Mouse (Mus musculus): ENCODE results near the gene Ppp1r32. TPM values are rescaled to one million over a fixed set of nuclear protein-coding genes. Genes with fewer than 3 reads are reported as not detected.

Ppp1r32 gene
- polyA plus RNA-seq, 1 experiment from 2014 or later: not detected

DNA sequence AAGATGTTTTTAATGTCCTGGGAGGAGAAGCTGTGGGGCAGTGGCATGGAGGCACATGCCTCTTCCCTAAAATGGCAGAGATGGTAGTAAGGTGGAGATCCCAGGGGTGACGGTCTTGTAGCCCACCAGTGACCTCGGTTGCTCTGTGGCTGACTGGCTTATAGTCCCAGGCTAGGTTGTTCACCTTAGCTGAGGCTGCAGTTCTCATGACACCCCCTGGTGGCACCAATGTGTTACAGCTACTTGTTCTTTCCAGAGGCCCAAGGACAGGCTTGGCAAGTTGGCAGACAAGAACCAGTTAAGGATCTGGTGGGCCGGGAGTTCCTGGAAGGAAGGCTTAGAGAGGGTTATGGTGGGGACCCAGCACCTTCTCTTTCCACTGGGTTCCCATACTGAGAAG lies 46.8 kb downstream of the Ppp1r32 start:
- no peak for ATAC-seq (ENCODE audit: insufficient read depth)
- 13% methylated on average over 3 of the region's 3 CpGs for WGBS (ENCODE audit: insufficient replicate concordance)

DNA sequence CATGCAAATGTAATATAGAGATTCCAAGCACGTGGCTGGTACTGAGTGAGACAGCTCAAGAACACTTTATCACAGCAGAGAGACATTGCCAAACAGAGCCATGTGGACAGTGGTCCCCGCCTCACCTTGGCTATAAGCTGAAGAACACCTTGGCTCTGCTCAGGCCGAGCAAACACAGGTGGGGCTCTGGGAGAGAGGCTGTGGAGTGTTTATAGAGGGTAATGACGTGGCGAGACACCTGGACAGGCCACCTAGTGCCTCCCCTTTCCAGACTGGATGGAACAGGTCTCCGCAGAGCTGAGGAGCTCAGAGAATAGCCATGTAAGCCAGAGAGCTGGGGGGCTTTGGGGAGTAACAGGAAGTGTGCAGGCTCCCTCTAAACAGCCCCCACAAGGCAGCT lies 47.8 kb downstream of the Ppp1r32 start:
- Histone ChIP-seq H3K4me1 (replicated peaks) (peaks cover 34% of the 10 kb centered on the region), H3K27ac (replicated peaks) (no peak overlapping the region), H3K9ac (no peak overlapping the region), H3K36me3 (replicated peaks) (no peaks in the 10 kb centered on the region), H3K4me3 (replicated peaks) (no peak overlapping the region), H3K9me3 (replicated peaks) (no peaks in the 10 kb centered on the region), H3K4me2 (no peak overlapping the region), H3K27me3 (peaks cover 20% of the 10 kb centered on the region; the same call in 1 of the 2 replicates)
- 53% methylated on average over 6 of the region's 6 CpGs for whole genome bisulfite sequencing (ENCODE audit: insufficient replicate concordance)
- no peak for ATAC-seq (ENCODE audit: insufficient read depth)

More for the DNA sequence above, 46.8 kb downstream of the Ppp1r32 start:
- peaks cover 13% of the 10 kb centered on the region; the same call in 1 of the 2 replicates for H3K27me3 ChIP-seq
- no peak overlapping the region for H3K4me3 ChIP-seq (replicated peaks)
- H3K4me1 ChIP-seq (replicated peaks): peaks cover 32% of the 10 kb centered on the region
- H3K36me3 ChIP-seq (replicated peaks): no peaks in the 10 kb centered on the region
- no peak overlapping the region for H3K4me2 ChIP-seq
- no peak overlapping the region for H3K9ac ChIP-seq
- H3K9me3 ChIP-seq (replicated peaks): no peaks in the 10 kb centered on the region
- no peak overlapping the region for H3K27ac ChIP-seq (replicated peaks)

DNA sequence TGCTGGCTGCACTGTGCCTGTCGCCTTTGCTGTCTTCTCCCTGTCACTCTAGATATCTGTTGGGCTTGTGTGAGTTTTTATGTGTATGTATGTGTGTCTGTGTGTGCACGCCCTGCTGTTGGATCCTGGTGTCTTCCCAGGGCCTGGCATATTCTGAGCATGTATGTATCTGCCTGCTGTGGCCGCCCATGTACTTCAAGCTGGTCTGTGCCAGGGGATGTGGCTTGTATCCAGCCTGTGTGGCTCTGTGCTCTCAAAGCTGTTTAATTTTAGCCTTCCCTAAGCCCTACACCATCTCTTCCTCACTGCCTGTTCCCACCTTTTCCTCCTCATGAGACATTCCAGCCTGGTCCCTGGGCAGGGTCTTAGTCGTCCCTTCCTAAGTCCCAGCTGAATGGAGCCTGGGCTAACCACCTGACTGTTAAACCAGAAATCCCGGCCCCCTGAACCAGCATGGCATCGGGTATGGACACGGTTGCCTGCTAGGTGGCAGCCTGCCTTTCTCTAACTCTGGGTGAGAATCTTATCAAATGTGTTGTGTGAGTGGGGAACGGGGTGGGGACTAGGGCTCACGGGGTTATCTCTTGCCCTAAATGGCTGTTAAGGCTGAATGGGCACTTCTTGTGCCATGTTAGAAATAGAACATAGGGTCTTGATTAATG lies 48.7 kb downstream of the Ppp1r32 start:
- peaks cover 20% of the 10 kb centered on the region; the same call in 1 of the 2 replicates for H3K27me3 ChIP-seq
- no peak overlapping the region for H3K27ac ChIP-seq (replicated peaks)
- H3K9ac ChIP-seq: no peak overlapping the region
- no peaks in the 10 kb centered on the region for H3K9me3 ChIP-seq (replicated peaks)
- H3K36me3 ChIP-seq (replicated peaks): no peaks in the 10 kb centered on the region
- 0 out of 2 replicates have a peak overlapping the region, but pooled peaks have one; percentile 2 for H3K4me2 ChIP-seq
- H3K4me1 ChIP-seq (replicated peaks): peaks cover 34% of the 10 kb centered on the region
- H3K4me3 ChIP-seq (replicated peaks): no peak overlapping the region
- 51% methylated on average over 9 of the region's 9 CpGs for WGBS (ENCODE audit: insufficient replicate concordance)
- no peak for ATAC-seq (ENCODE audit: insufficient read depth)

DNA sequence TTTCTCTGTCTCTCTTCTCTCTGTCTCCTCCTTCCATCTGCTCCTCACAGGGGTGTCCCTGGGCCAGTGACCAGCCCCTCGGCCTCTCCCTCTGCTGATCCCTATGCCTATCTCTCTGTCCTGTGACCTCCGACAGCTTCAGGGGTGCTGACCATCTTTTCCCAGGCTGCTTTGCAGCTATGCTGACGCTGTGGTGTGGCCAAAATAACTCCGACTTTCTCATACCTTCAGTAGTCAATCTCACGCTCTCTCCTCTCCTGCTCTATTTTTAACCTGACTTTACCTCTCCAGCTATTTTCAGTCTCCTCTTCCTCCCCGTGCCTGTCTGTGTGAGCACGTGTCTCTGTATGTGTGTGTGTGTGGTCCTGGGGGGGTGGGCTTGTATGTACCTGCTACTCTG lies 49.5 kb downstream of the Ppp1r32 start:
- no peaks in the 10 kb centered on the region for H3K9me3 ChIP-seq (replicated peaks)
- H3K4me3 ChIP-seq (replicated peaks): no peak overlapping the region
- no peak overlapping the region for H3K4me2 ChIP-seq
- peaks cover 34% of the 10 kb centered on the region for H3K4me1 ChIP-seq (replicated peaks)
- H3K27me3 ChIP-seq: peaks cover 20% of the 10 kb centered on the region; the same call in 1 of the 2 replicates
- 61% methylated on average over 7 of the region's 7 CpGs for WGBS (ENCODE audit: insufficient replicate concordance)
- H3K9ac ChIP-seq: no peak overlapping the region
- ATAC-seq (ENCODE audit: insufficient read depth): no peak
- H3K27ac ChIP-seq (replicated peaks): no peak overlapping the region
- no peaks in the 10 kb centered on the region for H3K36me3 ChIP-seq (replicated peaks)

DNA sequence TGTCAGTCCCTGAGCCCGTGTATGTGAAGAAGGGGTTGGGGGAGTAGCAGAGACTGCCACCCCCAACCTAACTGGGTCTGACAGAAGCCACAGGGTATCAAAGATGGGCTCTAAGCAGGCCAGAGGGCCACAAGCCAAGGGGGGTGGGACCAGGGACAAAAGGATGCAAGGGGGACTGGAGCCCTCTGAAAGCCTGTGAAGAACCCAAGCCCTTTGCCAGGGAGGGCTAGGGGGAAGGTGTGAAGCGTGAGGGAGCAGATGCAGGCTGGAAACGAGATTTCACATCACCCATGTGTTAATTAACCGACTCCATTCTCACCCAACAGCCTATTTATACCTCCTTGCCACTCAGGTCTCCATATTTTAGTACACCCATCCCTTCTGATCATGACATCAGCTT lies 50.9 kb downstream of the Ppp1r32 start:
- H3K9me3 ChIP-seq (replicated peaks): no peaks in the 10 kb centered on the region
- peak overlapping the region; percentile 32 for H3K4me2 ChIP-seq
- no peak overlapping the region; the same call in 1 of the 2 replicates for H3K27ac ChIP-seq (replicated peaks)
- H3K4me3 ChIP-seq (replicated peaks): no peak overlapping the region
- H3K4me1 ChIP-seq (replicated peaks): peaks cover 34% of the 10 kb centered on the region
- H3K27me3 ChIP-seq: peaks cover 33% of the 10 kb centered on the region
- H3K9ac ChIP-seq: no peak overlapping the region
- no peaks in the 10 kb centered on the region for H3K36me3 ChIP-seq (replicated peaks)
- 39% methylated on average over 4 of the region's 4 CpGs for WGBS (ENCODE audit: insufficient replicate concordance)
- ATAC-seq (ENCODE audit: insufficient read depth): no peak

DNA sequence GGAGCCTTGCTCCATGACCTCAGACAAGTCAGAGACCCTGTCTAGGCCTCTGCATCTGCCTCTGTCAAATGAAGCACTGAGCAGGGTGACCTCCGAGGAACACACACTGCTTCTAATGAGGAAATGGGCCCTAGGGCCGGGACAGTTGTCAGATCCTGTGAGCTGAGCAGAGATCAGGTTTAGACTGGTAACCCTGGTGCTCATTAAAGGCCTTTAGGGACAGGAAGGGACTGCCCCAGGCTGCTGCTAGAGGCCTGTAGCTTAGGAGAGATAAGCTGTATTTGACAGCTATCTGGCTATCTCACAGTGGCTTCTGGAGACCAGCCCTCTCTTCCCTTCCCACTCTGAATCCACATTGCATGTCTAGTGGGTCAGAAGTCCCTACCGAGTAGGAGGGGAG lies 51.3 kb downstream of the Ppp1r32 start:
- Histone ChIP-seq H3K4me2 (peak overlapping the region; percentile 32), H3K4me3 (replicated peaks) (no peak overlapping the region), H3K27me3 (peaks cover 36% of the 10 kb centered on the region), H3K9me3 (replicated peaks) (no peaks in the 10 kb centered on the region), H3K9ac (no peak overlapping the region), H3K36me3 (replicated peaks) (no peaks in the 10 kb centered on the region), H3K27ac (replicated peaks) (no peak overlapping the region; the same call in 1 of the 2 replicates), H3K4me1 (replicated peaks) (peaks cover 34% of the 10 kb centered on the region)
- 8% methylated on average over 3 of the region's 3 CpGs for WGBS (ENCODE audit: insufficient replicate concordance)
- ATAC-seq (ENCODE audit: insufficient read depth): peak; percentile 79

DNA sequence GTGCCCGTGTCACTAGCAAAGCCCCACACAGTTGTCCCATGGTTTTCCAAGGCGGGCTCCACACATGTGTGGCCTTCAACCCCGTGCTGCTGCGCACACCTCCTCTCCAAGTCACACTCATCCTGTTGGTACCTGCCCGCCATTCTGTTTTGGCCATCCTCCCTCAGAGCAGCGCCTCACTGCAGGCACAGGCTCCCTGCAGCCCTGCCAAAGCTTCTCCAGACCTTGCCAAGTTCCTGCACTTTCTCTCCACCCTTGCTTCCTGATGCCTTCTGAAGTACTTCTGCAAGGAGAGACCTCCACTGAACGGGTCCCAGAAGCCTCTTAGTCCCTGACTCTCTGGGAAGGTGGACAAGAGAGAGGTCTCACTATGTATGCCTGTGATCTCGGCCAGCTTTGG lies 53.4 kb downstream of the Ppp1r32 start:
- H3K4me3 ChIP-seq (replicated peaks): no peak overlapping the region
- no peak overlapping the region for H3K27ac ChIP-seq (replicated peaks)
- 63% methylated on average over 8 of the region's 8 CpGs for WGBS (ENCODE audit: insufficient replicate concordance)
- H3K9me3 ChIP-seq (replicated peaks): no peaks in the 10 kb centered on the region
- no peaks in the 10 kb centered on the region for H3K36me3 ChIP-seq (replicated peaks)
- peaks cover 42% of the 10 kb centered on the region for H3K27me3 ChIP-seq
- peaks cover 29% of the 10 kb centered on the region for H3K4me1 ChIP-seq (replicated peaks)
- ATAC-seq (ENCODE audit: insufficient read depth): no peak
- no peak overlapping the region for H3K9ac ChIP-seq
- H3K4me2 ChIP-seq: no peak overlapping the region

DNA sequence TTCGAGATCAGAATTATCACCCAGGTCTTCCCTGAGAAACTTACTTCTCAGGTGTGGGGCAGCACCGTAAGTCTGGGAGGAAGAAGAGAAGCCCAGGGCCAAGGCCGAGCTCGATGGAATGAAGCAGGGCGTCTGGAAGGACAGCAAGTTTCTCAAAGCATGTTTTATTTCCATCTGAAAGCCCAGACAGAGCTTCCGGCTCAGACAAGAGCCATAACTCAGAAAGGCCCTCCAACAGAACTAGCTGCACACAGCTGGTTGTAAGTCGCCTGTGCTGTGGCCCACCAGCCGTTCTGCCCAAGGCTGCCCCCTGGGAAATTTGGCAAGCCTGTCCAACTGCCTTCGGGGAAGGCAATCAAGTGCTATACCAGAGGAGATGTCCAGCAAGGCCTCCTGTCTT lies 55.3 kb downstream of the Ppp1r32 start:
- no peak overlapping the region for H3K4me2 ChIP-seq
- peaks cover 61% of the 10 kb centered on the region for H3K27me3 ChIP-seq
- ATAC-seq (ENCODE audit: insufficient read depth): no peak
- no peak overlapping the region for H3K9ac ChIP-seq
- H3K36me3 ChIP-seq (replicated peaks): no peaks in the 10 kb centered on the region
- no peaks in the 10 kb centered on the region for H3K9me3 ChIP-seq (replicated peaks)
- H3K4me1 ChIP-seq (replicated peaks): peaks cover 17% of the 10 kb centered on the region
- 71% methylated on average over 9 of the region's 9 CpGs for WGBS (ENCODE audit: insufficient replicate concordance)
- H3K4me3 ChIP-seq (replicated peaks): no peak overlapping the region
- H3K27ac ChIP-seq (replicated peaks): no peak overlapping the region

DNA sequence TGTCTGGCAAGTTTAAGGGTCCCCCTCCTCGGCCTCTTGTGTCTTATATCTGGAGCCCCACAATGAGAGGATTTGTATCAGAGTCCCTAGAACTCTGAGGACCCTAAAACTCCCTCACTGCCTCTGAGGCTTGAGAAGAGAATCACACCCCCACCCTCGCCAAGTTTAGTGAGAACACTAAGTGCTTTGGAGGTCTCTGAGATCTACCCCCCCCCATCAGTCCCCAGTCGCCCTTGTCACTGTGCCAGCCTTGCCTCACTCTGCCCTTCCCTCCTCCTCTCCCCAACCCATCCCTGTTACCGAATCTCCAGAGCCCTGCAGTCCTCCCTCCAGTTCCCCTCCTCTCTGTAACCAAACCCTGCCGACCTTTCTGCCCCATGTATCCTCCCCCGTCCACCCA lies 55.9 kb downstream of the Ppp1r32 start:
- Histone ChIP-seq H3K9me3 (replicated peaks) (no peaks in the 10 kb centered on the region), H3K27me3 (peaks cover 68% of the 10 kb centered on the region), H3K4me3 (replicated peaks) (no peak overlapping the region), H3K4me1 (replicated peaks) (peaks cover 11% of the 10 kb centered on the region), H3K4me2 (no peak overlapping the region), H3K9ac (no peak overlapping the region), H3K27ac (replicated peaks) (no peak overlapping the region), H3K36me3 (replicated peaks) (no peaks in the 10 kb centered on the region)
- ATAC-seq (ENCODE audit: insufficient read depth): no peak
- 34% methylated on average over 6 of the region's 6 CpGs for WGBS (ENCODE audit: insufficient replicate concordance)

DNA sequence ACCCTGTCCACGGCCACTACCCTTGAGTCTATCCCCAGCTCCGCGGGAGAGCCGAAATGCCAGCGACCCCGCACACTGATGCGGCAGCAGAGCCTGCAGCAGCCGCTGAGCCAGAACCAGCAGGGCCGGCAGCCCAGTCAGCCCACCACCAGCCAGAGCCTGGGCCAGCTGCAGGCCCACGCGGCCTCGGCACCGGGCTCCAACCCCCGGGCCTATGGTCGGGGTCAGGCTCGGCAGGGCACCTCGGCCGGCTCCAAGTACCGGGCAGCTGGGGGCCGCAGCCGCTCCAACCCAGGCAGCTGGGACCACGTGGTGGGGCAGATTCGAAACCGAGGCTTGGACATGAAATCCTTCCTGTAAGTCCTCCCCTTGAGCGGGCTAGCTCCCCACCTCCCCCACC lies 56.4 kb downstream of the Ppp1r32 start:
- no peak overlapping the region for H3K9ac ChIP-seq
- H3K4me3 ChIP-seq (replicated peaks): no peak overlapping the region
- no peaks in the 10 kb centered on the region for H3K36me3 ChIP-seq (replicated peaks)
- peaks cover 6% of the 10 kb centered on the region for H3K4me1 ChIP-seq (replicated peaks)
- no peaks in the 10 kb centered on the region for H3K9me3 ChIP-seq (replicated peaks)
- H3K27ac ChIP-seq (replicated peaks): no peak overlapping the region
- WGBS (ENCODE audit: insufficient replicate concordance): 51% methylated on average over 25 of the region's 25 CpGs
- H3K4me2 ChIP-seq: no peak overlapping the region
- peaks cover 73% of the 10 kb centered on the region for H3K27me3 ChIP-seq
- ATAC-seq (ENCODE audit: insufficient read depth): no peak

DNA sequence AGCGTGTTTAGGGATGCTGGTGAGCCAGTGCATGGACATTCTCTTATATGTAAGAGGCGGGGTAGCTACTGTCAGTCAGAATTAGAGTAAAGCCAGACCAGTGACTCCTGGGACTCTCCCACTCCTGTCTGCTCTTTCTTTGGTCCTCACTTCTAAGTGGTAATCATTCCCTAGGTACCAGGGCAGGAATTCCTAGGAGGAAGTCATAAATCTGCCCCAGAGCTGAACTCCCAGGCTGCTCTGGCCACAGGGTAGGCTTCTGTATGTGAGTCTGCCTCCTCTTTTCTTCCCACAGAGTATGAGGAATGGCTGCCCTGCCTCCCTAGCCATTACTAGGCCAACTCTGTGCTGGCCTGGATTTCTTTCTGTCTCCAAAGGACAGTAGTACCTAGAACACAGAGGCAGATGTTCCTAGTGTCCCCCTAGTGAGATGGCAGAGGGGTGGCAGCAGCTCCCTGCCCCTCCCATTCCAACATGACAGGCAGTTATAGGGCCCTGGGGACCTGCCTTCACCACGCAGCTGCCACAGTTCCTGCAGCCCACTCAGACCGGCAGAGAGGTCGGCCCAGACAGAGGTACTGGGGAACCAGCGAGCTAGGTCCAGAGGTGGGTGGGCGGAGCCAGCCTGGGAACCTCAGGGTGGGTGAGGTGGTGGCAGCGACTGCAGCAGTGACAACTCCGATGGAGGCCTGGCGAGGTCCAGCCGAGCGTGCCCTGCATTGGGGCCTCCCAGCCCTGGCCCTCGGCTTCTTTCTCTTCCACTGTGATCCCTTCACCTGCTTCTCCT lies 57.1 kb downstream of the Ppp1r32 start:
- H3K4me3 ChIP-seq (replicated peaks): no peak overlapping the region
- H3K9ac ChIP-seq: no peak overlapping the region
- H3K9me3 ChIP-seq (replicated peaks): no peaks in the 10 kb centered on the region
- H3K27me3 ChIP-seq: peaks cover 75% of the 10 kb centered on the region
- ATAC-seq (ENCODE audit: insufficient read depth): no peak
- no peak overlapping the region for H3K4me2 ChIP-seq
- 37% methylated on average over 13 of the region's 13 CpGs for WGBS (ENCODE audit: insufficient replicate concordance)
- no peak overlapping the region for H3K27ac ChIP-seq (replicated peaks)
- no peaks in the 10 kb centered on the region for H3K36me3 ChIP-seq (replicated peaks)
- H3K4me1 ChIP-seq (replicated peaks): no peaks in the 10 kb centered on the region
